Mouse (Mus musculus) erythroblast, embryonic 14.5 days (primary cell): ENCODE results near the gene Tyms. TPM values are rescaled to one million over a fixed set of nuclear protein-coding genes. Genes with fewer than 3 reads are reported as not detected.

Experiments used
- H3K27me3 ChIP-seq: 2 replicates; pipeline ENCODE4 v1.6.1; 2012; ENCODE audit warnings: inconsistent platforms; ENCODE audit not compliant: control insufficient read depth
- H3K36me3 ChIP-seq: 2 replicates; pipeline ENCODE4 v1.6.1; 2012; ENCODE audit warnings: mild to moderate bottlenecking, inconsistent platforms; ENCODE audit not compliant: control insufficient read depth
- H3K4me1 ChIP-seq: 2 replicates; pipeline ENCODE4 v1.6.1; 2012; ENCODE audit warnings: inconsistent platforms; ENCODE audit not compliant: control insufficient read depth
- H3K4me3 ChIP-seq: replicated peaks from 2 replicates; pipeline ENCODE3; 2012; ENCODE audit warnings: moderate library complexity, mild to moderate bottlenecking, inconsistent platforms
- H3K9me3 ChIP-seq: 2 replicates; pipeline ENCODE4 v1.6.1; 2012; ENCODE audit warnings: low read length, inconsistent platforms, mixed read lengths; ENCODE audit not compliant: control insufficient read depth
- GATA1 ChIP-seq: IDR thresholded peaks from 2 replicates; pipeline ENCODE4 v1.6.1; 2012; ENCODE audit warnings: low read length, inconsistent platforms, mixed read lengths
- TAL1 ChIP-seq: IDR thresholded peaks from 3 replicates; pipeline ENCODE4 v1.6.1; 2012; ENCODE audit warnings: low read length, inconsistent platforms, mixed read lengths
- polyA plus RNA-seq: library from polyadenylated mRNA; stranded (reverse); fragments of >175 nt; gene quantifications from 2 replicates; pipeline ENCODE4 v1.2.3, GENCODE M21; 2012

Tyms gene
- polyA plus RNA-seq, 1 experiment = 9.5 TPM

DNA sequence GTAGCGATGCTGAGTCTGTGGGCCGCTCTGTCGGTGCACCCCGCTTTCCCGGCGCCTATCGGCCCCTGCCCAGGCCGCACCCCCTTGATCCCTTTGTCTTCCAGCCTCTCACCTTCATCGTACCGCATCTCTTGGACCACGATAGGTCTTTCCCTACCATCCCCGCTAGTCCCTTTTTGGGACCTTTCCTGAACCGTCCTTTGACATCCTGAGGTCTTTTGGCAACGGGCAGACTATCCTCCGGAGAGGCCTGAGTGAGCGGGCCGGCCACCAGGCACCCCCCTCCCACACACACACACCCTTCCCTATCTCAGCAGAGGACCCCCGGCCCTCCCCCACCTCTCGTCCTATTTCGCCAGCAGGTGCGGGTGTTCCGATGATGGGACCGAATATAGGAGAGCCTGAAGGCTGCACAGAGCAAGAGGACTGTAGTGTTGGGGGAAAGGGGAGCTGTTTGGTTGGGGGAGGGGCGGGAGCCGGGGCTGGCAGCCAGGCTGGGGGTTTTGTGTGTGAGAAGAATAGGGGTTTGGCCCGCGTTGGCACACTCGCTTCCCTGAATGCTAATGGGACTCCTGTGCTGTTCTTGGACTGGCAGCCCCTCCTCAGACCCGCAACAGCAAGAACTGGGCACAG lies 32.4 kb upstream of the Tyms start, which contains the start of gene 3110082J24Rik:
3110082J24Rik (minus strand) TSS at position 419 of the 633 bp plus-strand sequence.
- Histone ChIP-seq H3K9me3 (peaks cover 22% of the 10 kb centered on the region), H3K4me3 (no peak within 1 kb of the TSS), H3K36me3 (no peaks in the 10 kb centered on the region), H3K4me1 (no peaks in the 10 kb centered on the region), H3K27me3 (peaks cover 86% of the 10 kb centered on the region)
- TF ChIP-seq GATA1 (no peak), TAL1 (no peak)

DNA sequence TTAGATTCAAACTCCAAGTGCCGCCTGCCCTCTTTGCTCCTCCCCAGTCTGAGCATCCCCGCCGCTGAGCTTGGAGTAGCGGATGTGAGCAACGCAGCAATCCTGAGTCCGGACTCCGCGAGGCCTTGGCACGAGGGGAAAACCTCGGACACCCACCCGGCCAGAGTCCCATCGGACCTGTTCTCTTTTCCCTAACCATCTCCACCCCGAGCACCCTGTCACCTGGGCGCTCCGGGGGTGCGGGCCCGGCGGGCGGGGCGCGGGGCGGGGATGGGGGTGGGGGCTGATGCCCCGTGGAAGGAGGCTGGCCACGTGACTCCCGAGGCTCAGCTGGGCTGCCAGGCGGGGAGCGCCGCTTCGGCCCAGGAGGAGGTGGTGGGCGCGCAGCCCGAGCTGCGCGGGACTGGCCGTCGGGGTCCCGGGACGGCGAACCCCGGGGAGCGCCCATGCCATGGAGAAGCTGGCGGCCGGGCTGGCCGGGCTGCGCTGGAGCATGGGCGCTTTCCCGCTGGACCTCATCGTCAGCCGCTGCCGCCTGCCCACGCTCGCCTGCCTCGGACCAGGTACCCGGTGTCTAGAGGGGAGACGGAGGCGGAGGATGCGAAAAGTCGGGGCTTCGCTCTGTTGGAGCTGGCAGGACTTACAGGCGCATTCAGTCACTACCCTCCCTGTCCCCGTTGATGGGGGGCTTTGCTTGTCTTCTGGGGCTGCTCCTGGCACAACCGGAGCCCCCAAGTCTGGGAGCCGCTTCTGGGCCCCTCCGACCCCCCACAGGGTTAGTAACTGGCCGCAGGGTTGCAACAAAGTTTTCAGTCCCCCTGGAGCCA lies 31.6 kb upstream of the Tyms start, which contains the start of gene Garem2:
Garem2 (plus strand) TSS at position 321 of the 827 bp plus-strand sequence.
- Histone ChIP-seq H3K4me1 (no peaks in the 10 kb centered on the region), H3K4me3 (no peak within 1 kb of the TSS), H3K27me3 (peaks cover 78% of the 10 kb centered on the region), H3K36me3 (no peaks in the 10 kb centered on the region), H3K9me3 (peaks cover 29% of the 10 kb centered on the region)
- no peak for TF ChIP-seq TAL1
- TF ChIP-seq GATA1 = no peak

DNA sequence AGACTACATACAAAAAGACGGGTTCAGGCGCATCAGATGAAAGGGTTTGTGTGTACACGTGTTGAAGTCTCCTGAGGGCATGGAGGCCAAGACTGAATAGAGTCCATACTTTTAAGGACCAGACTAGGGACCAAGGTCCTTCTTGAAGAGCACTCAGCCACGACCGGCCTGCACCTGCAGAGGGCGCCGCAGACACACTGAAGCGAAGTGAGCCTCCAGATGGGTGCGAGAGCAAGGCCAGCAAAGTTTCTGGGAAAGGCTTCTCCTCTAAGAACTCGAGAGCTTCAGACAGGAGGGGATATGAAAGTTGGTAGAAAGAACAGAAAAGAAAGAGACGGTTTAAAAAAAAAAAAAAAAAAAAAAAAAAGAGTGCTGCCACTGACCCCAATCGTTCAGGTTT lies 30.9 kb upstream of the Tyms start:
- no peak overlapping the region for H3K4me3 ChIP-seq
- no peaks in the 10 kb centered on the region for H3K4me1 ChIP-seq
- no peaks in the 10 kb centered on the region for H3K36me3 ChIP-seq
- H3K27me3 ChIP-seq = peaks cover 71% of the 10 kb centered on the region
- peaks cover 36% of the 10 kb centered on the region for H3K9me3 ChIP-seq
- TF ChIP-seq TAL1 (no peak), GATA1 (no peak)

DNA sequence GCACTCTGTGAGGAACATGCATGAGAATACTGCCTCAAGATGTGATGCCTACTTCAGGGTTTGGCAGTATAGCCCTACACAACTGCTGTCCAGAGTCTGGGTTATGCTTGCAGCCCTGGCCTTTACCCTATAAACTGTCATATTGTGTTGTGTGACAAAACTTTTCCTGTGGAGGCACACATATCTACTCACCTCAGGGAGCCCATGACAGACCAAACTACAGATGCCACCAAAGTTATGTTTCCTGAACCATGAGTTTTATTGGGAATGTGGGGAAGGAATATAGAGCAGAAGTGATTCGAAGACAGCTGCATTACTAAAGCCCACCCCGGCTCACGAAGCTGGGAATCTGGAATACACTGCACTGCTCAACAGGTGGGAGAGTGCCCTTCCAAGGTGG lies 29.9 kb upstream of the Tyms start:
- TF ChIP-seq GATA1 (no peak), TAL1 (no peak)
- Histone ChIP-seq H3K36me3 (no peaks in the 10 kb centered on the region), H3K9me3 (peaks cover 39% of the 10 kb centered on the region), H3K27me3 (peaks cover 65% of the 10 kb centered on the region), H3K4me3 (no peak overlapping the region), H3K4me1 (no peaks in the 10 kb centered on the region)

DNA sequence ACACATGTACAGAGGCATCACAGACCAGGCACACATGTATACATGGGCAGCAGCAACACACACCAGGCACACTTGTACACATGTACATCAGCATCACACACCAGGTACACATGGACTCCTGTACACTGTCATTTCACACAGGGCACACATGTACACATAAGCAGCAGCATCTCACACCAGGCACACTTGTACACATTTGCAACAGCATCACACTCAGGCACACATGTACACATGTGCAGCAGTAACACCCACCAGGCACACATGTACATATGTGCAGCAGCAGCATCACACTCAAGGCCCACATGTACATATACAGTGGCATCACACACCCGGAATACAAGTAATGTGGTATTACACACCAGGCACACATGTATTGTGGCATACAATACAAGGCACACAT lies 24.8 kb upstream of the Tyms start:
- Histone ChIP-seq H3K27me3 (peaks cover 18% of the 10 kb centered on the region), H3K36me3 (no peaks in the 10 kb centered on the region), H3K4me3 (no peak overlapping the region), H3K4me1 (no peaks in the 10 kb centered on the region), H3K9me3 (peaks cover 39% of the 10 kb centered on the region)
- TF ChIP-seq GATA1 (no peak), TAL1 (no peak)

DNA sequence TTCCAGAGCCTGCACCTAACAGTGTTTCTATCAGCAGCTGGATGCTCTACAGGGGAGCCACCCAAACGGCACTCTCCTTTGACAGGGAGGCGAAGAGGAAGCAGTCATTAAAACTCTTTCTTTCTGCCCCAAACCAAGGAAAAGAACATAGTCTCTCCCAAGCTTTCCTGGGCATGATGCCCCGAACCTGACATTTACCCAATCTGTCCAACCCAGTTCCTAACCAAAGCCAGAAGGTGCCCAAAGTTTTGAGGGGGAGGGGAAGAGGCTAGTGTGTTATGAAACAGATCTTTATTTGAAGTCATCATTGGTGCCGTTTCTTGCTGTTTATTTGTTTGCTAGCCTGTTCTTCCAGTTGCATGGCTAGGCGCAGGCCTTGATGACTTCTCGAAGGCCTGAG lies 22.3 kb upstream of the Tyms start:
- H3K4me1 ChIP-seq = peaks cover 2% of the 10 kb centered on the region; the same call in 1 of the 2 replicates
- H3K4me3 ChIP-seq = no peak overlapping the region
- no peaks in the 10 kb centered on the region for H3K36me3 ChIP-seq
- peaks cover 4% of the 10 kb centered on the region for H3K27me3 ChIP-seq
- TF ChIP-seq GATA1 (no peak), TAL1 (no peak)
- H3K9me3 ChIP-seq = peaks cover 17% of the 10 kb centered on the region

DNA sequence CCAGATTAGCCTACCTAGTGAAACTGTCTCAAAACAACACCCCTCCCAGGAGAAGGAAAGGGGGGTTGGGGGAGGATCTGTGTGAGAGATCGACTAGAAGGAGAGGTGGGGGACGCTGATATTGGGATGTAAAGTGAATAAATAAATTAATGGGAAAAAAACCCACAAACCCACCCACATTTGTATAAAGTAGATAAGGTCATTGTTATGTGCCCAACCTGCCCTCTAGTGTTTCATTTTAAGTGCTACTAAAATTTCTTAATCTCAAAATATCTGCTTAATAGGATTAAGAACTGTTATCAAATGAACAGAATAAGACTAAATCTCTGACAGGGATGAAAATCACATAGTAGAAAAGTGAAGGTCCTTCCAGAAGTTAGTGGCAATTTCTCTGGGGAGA lies 21.0 kb upstream of the Tyms start:
- Histone ChIP-seq H3K4me1 (peaks cover 2% of the 10 kb centered on the region; the same call in 1 of the 2 replicates), H3K36me3 (no peaks in the 10 kb centered on the region), H3K9me3 (peaks cover 3% of the 10 kb centered on the region), H3K27me3 (peaks cover 4% of the 10 kb centered on the region), H3K4me3 (no peak overlapping the region)
- TF ChIP-seq TAL1 = no peak
- no peak for TF ChIP-seq GATA1

DNA sequence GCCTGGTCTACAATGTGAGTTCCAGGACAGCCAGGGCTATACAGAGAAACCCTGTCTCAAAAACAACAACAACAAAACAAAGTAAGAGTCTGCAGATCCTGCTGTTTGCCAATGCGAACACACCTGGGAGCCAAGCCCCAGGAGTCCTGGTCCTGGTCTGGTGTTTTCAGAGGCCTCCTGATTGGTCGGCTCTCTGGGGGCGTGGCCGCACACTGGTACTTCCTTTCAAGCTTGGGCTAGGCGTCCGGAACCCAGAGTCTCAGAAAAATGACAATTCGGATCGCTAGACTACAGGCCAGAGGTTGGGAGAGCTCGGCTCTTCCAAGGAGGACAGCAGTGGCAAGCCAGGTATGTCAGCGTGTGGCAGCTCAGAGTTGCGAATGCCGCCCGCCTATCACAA lies 19.3 kb upstream of the Tyms start:
- Histone ChIP-seq H3K9me3 (no peaks in the 10 kb centered on the region), H3K4me1 (peaks cover 2% of the 10 kb centered on the region; the same call in 1 of the 2 replicates), H3K27me3 (no peaks in the 10 kb centered on the region), H3K36me3 (no peaks in the 10 kb centered on the region), H3K4me3 (no peak overlapping the region)
- TF ChIP-seq GATA1 (no peak), TAL1 (no peak)

DNA sequence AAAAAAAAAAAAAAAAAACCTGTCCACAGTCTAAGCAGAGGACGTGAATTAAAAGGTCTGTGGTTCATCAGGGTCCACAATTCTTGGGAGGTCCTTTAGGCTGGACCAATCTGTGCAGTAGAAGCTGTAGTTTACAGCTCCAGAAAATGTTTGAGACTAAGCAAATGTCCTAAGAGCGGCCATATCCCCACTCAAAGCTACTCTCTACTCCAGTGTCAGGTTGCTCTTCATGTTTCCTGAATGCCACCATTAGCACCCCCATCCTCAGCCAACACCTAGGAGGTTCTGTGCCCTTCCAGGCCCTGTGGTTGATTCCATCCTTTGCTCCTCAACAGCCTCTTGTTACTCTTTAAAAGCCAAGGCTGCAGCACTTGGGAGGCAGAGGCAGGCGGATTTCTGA lies 1.0 kb downstream of the Tyms start:
- peaks cover 35% of the 10 kb centered on the region for H3K4me1 ChIP-seq
- H3K27me3 ChIP-seq = no peaks in the 10 kb centered on the region
- peaks cover 51% of the 10 kb centered on the region for H3K36me3 ChIP-seq
- no peaks in the 10 kb centered on the region for H3K9me3 ChIP-seq
- TF ChIP-seq GATA1 = no peak
- no peak for TF ChIP-seq TAL1
- peak overlapping the region; percentile 95 for H3K4me3 ChIP-seq
